8 mouse cellular contexts compared by ENCODE assay signal in genomic region chr8:48843931-48844285, GRCm38 (mm10). TPM values are rescaled to one million over a fixed set of nuclear protein-coding genes. Genes with fewer than 3 reads are reported as not detected.
DNase-seq lines count a peak whose midpoint lies in the region; TF ChIP-seq lines count a peak whose summit lies in the region.

Gene Tenm3 (minus strand): TSS chr8:48843951.

- peak within 1 kb of the TSS; percentile 36 for H3ac ChIP-seq in myocyte (ENCODE audit: control insufficient read depth, insufficient read length)

- peak within 1 kb of the TSS; percentile 90 for H3K4me2 ChIP-seq in myocyte (ENCODE audit: low read depth)

- H3K36me3 ChIP-seq in myocyte (ENCODE audit: control insufficient read depth, insufficient read depth) = no peaks in the 10 kb centered on the region

- peak within 1 kb of the TSS; percentile 78 for H3K4me3 ChIP-seq in myocyte

- H3K79me2 ChIP-seq in myocyte (ENCODE audit: control insufficient read depth, insufficient read depth) = peaks cover 36% of the 10 kb centered on the region

- TF ChIP-seq POLR2A in myocyte (IDR thresholded peaks at IDR 0.05; ENCODE audit: insufficient read length, low read depth) = no peak

- intact Hi-C loops in left cerebral cortex, postnatal 10 days (cut with DNase I) = loop anchor here (10.0 kb wide), 1 partner anchor 289 kb away; no protein-coding TSS in a partner anchor

- DNase-seq in cerebellum, postnatal 10 days = peak; percentile 80
- no peak for DNase-seq in cerebellum, postnatal 36 days
- peak; percentile 6 for DNase-seq in ovary, postnatal 10 days (ENCODE audit: low spot score)
- no peak for DNase-seq in ovary, postnatal 14 days (ENCODE audit: low spot score)
- peak in 1 of 2 experiments; percentile 12 for DNase-seq in gastrocnemius, postnatal 4 days (ENCODE audit: low spot score in 2 of 2)
- peak in 1 of 2 experiments; percentile 42 for DNase-seq in left cerebral cortex, postnatal 10 days (ENCODE audit: extremely low spot score in 1 of 2, low spot score in 2 of 2)
- DNase-seq in cerebellum, adult 9-11 months = no peak

- no peaks in the 10 kb centered on the region for H3K27me3 ChIP-seq in myocyte (ENCODE audit: control insufficient read depth, insufficient read depth, insufficient read length)

TF ChIP-seq in myocyte, 11 proteins besides CTCF, POLR2A, EP300 and RAD21:
- TF ChIP-seq TCF12 (IDR thresholded peaks at IDR 0.05; ENCODE audit: insufficient read depth, poor library complexity, severe bottlenecking) (no peak), E2F4 (IDR thresholded peaks at IDR 0.05; ENCODE audit: insufficient read depth) (no peak), MYOD1 (IDR thresholded peaks at IDR 0.05; ENCODE audit: control insufficient read depth in 1 of 3, insufficient read length in 2 of 3, low read depth in 2 of 3) (no peak), CEBPB (IDR thresholded peaks at IDR 0.05; ENCODE audit: insufficient read depth, poor library complexity, severe bottlenecking) (no peak), USF1 (IDR thresholded peaks at IDR 0.05; ENCODE audit: low read depth) (no peak), SRF (IDR thresholded peaks at IDR 0.05; ENCODE audit: control insufficient read depth, insufficient read length, low read depth) (no peak), MYOG (IDR thresholded peaks at IDR 0.05; ENCODE audit: control insufficient read depth in 1 of 3, insufficient read depth in 1 of 3, insufficient read length in 2 of 3, low read depth in 2 of 3) (no peak), REST (IDR thresholded peaks at IDR 0.05; ENCODE audit: insufficient read depth, insufficient read length) (no peak), POLR2AphosphoS2 (IDR thresholded peaks at IDR 0.05; ENCODE audit: insufficient read length, low read depth) (no peak), MAX (IDR thresholded peaks at IDR 0.05; ENCODE audit: low read depth) (no peak), TCF3 (IDR thresholded peaks at IDR 0.05; ENCODE audit: insufficient read length, low read depth) (no peak)

RNA-seq across cellular contexts. Expression of gene Tenm3, which starts in this region (rescaled TPM):
- total RNA-seq in gastrocnemius, postnatal 4 days (2021) = 10 to 100 TPM; 32.8 to 36.5 TPM
- 100 to 1,000 TPM; 130 to 135 TPM for total RNA-seq in left cerebral cortex, postnatal 10 days (2021)
- polyA plus RNA-seq in myocyte (2012; fragmentation: generic; extraction: Trizol) = 12.8 TPM

Comparison
In these comparisons a context has a peak if more than half of its experiments do, and no peak if none do; other contexts are left out.
1. DNase-seq: peak in cerebellum, postnatal 10 days (2 of 2) and ovary, postnatal 10 days (single experiment); none in cerebellum, postnatal 36 days (0 of 2), ovary, postnatal 14 days (single experiment) and cerebellum, adult 9-11 months (single experiment).